15 mouse cellular contexts compared by ENCODE assay signal in the genomic region with DNA sequence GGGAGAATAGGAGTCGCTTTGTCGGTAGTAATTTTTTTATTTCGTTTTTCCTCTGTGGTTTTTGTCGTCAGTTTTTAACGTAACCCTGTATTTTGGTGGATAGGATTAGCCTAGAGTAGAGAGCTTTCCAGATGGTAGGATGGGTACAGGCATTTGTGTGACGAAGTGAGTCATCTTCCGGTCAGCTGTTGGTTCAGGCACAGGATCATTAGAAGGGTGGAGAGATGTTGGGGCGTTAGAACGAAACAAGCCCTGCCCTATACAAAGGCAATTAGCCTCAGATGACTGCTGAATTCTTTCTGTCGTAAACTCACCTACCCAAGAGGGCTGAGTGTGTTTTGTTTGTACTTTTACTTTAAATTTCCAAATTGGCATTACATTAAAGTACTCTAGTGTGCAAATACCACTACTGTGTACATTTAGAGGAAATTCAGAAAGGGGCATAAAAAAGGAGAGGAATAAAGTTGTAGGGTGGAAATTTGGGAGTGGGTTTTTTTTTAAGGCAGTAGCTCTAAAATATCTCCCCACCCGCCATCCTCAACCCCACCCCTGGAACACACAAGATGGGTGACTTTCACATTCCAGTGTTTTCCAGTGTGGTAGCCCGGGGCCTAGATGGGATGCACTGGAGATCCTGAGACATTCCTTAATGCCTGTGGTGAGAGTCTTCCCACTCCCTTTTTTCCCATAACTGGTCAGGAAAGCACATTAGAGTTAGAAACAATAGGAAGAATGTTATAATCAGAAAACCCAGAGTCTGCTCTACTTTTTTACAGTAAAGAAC.
"Had no signal": no experiment of that assay in that cellular context is flagged by ENCODE, and none has a peak within 500 bp of the region (broad histone marks: within the 10 kb centered on the region; RNA-seq: fewer than 3 reads in every experiment).

No protein-coding gene starts in this region.

- H3K27me3 ChIP-seq: liver, embryonic 15.5 days; megakaryocyte, embryonic 14.5 days; midbrain, embryonic 15.5 days; neural tube, embryonic 13.5 days had no signal

- H3K9me3 ChIP-seq: limb, embryonic 10.5 days; liver, embryonic 15.5 days; megakaryocyte, embryonic 14.5 days; midbrain, embryonic 15.5 days; neural tube, embryonic 13.5 days had no signal

- H3K4me3 ChIP-seq: left cerebral cortex, adult 2 months; limb, embryonic 10.5 days; liver, embryonic 15.5 days; megakaryocyte, embryonic 14.5 days; midbrain, embryonic 15.5 days; neural tube, embryonic 13.5 days had no signal

- DNase-seq: kidney, postnatal 14 days; lung, adult 2 months; lung, postnatal 36 days; retina, postnatal 1 day; right cerebral cortex, postnatal 4 days; spleen, adult 18-20 months; thymus, adult 18-20 months; thymus, postnatal 14 days had no signal

- H3K36me3 ChIP-seq: limb, embryonic 10.5 days; liver, embryonic 15.5 days; midbrain, embryonic 15.5 days; neural tube, embryonic 13.5 days had no signal

- ATAC-seq: lung, postnatal 0 days; midbrain, embryonic 15.5 days had no signal

- H3K27ac ChIP-seq: left cerebral cortex, adult 2 months; limb, embryonic 10.5 days; liver, embryonic 15.5 days; midbrain, embryonic 15.5 days; neural tube, embryonic 13.5 days had no signal

- H3K9ac ChIP-seq: liver, embryonic 15.5 days; midbrain, embryonic 15.5 days; neural tube, embryonic 13.5 days had no signal

- H3K4me1 ChIP-seq: liver, embryonic 15.5 days; megakaryocyte, embryonic 14.5 days; midbrain, embryonic 15.5 days; neural tube, embryonic 13.5 days had no signal
